Mouse (Mus musculus): ENCODE results near the gene Itpr2. TPM values are rescaled to one million over a fixed set of nuclear protein-coding genes. Genes with fewer than 3 reads are reported as not detected.
A peak's percentile ranks its signal among the peaks of the same experiment; 100 is the strongest.

Itpr2 gene
- polyA plus RNA-seq, 2 experiments = 0.64 to 1.7 TPM

- Histone ChIP-seq H3K4me2 (ENCODE audit: low read depth) (no peak overlapping the region), H3K36me3 (replicated peaks; ENCODE audit: control insufficient read depth, insufficient read depth, low read depth) (no peaks in the 10 kb centered on the region), H3K9me3 (ENCODE audit: control insufficient read depth, low read length) (no peaks in the 10 kb centered on the region), H3K4me1 (replicated peaks; ENCODE audit: control insufficient read depth in 2 of 2, insufficient read depth in 2 of 2, low read length in 1 of 2) (0 out of 4 replicates have a peak, but pooled peaks cover 0 to 2% of the 10 kb centered on the region in 2 experiments), H3K27me3 (ENCODE audit: control insufficient read depth, insufficient read depth, low read length) (no peaks in the 10 kb centered on the region), H3K9ac (replicated peaks) (no peak overlapping the region), H3K4me3 (ENCODE audit: insufficient read depth in 1 of 2, low read depth in 2 of 2, low read length in 2 of 2) (no peak overlapping the region), H3K27ac (no peak overlapping the region)
- DNase-seq (ENCODE audit: low read depth in 3 of 3, low spot score in 3 of 3) = no peak
- ATAC-seq (ENCODE audit: insufficient read depth) = no peak
- TF ChIP-seq CTCF (IDR thresholded peaks at IDR 0.05; ENCODE audit: low read depth) = no peak
- WGBS (ENCODE audit: insufficient replicate concordance) = 40% methylated on average over 5 of the region's 5 CpGs
These were observed 231.9 kb downstream of the Itpr2 start for GRCm38 (mm10) chr6:146270162-146270561.

GRCm38 (mm10) chr6:146269291-146269690, 232.7 kb downstream of the Itpr2 start:
- ATAC-seq (ENCODE audit: insufficient read depth) = no peak

GRCm38 (mm10) chr6:146260674-146261376, 241.2 kb downstream of the Itpr2 start:
- no peak for DNase-seq (ENCODE audit: low read depth in 3 of 3, low spot score in 3 of 3)
- no peaks in the 10 kb centered on the region for H3K27me3 ChIP-seq (ENCODE audit: control insufficient read depth, insufficient read depth, low read length)
- no peak overlapping the region for H3K27ac ChIP-seq
- 73% methylated on average over 7 of the region's 7 CpGs for WGBS (ENCODE audit: insufficient replicate concordance)
- no peaks in the 10 kb centered on the region for H3K36me3 ChIP-seq (replicated peaks; ENCODE audit: control insufficient read depth, insufficient read depth, low read depth)
- peaks cover 4% of the 10 kb centered on the region for H3K9me3 ChIP-seq (ENCODE audit: control insufficient read depth, low read length)
- H3K4me3 ChIP-seq (ENCODE audit: insufficient read depth in 1 of 2, low read depth in 2 of 2, low read length in 2 of 2) = no peak overlapping the region
- H3K9ac ChIP-seq (replicated peaks) = no peak overlapping the region
- TF ChIP-seq EP300 (IDR thresholded peaks at IDR 0.05; ENCODE audit: low read depth) = no peak
- no peak for TF ChIP-seq CTCF (IDR thresholded peaks at IDR 0.05; ENCODE audit: low read depth)
- H3K4me1 ChIP-seq (replicated peaks; ENCODE audit: control insufficient read depth in 2 of 2, insufficient read depth in 2 of 2, low read length in 1 of 2) = peaks cover 8 to 14% of the 10 kb centered on the region in 2 experiments; a peak in 3 of 4 replicates
- no peak for ATAC-seq (ENCODE audit: insufficient read depth)
- no peak overlapping the region for H3K4me2 ChIP-seq (ENCODE audit: low read depth)

More at GRCm38 (mm10) chr6:146269291-146269690, 232.7 kb downstream of the Itpr2 start:
- WGBS (ENCODE audit: insufficient replicate concordance) = 81% methylated on average over 5 of the region's 5 CpGs
- no peaks in the 10 kb centered on the region for H3K36me3 ChIP-seq (replicated peaks; ENCODE audit: control insufficient read depth, insufficient read depth, low read depth)
- no peaks in the 10 kb centered on the region for H3K9me3 ChIP-seq (ENCODE audit: control insufficient read depth, low read length)
- H3K27ac ChIP-seq = no peak overlapping the region
- H3K4me2 ChIP-seq (ENCODE audit: low read depth) = no peak overlapping the region
- no peak for DNase-seq (ENCODE audit: low read depth in 3 of 3, low spot score in 3 of 3)
- H3K4me3 ChIP-seq (ENCODE audit: insufficient read depth in 1 of 2, low read depth in 2 of 2, low read length in 2 of 2) = no peak overlapping the region
- TF ChIP-seq EP300 (IDR thresholded peaks at IDR 0.05; ENCODE audit: low read depth) (no peak), CTCF (IDR thresholded peaks at IDR 0.05; ENCODE audit: low read depth) (no peak)
- H3K9ac ChIP-seq (replicated peaks) = no peak overlapping the region
- 0 out of 4 replicates have a peak, but pooled peaks cover 0 to 2% of the 10 kb centered on the region in 2 experiments for H3K4me1 ChIP-seq (replicated peaks; ENCODE audit: control insufficient read depth in 2 of 2, insufficient read depth in 2 of 2, low read length in 1 of 2)
- H3K27me3 ChIP-seq (ENCODE audit: control insufficient read depth, insufficient read depth, low read length) = no peaks in the 10 kb centered on the region

GRCm38 (mm10) chr6:146258751-146259150, 243.3 kb downstream of the Itpr2 start:
- Histone ChIP-seq H3K27ac (no peak overlapping the region), H3K9ac (replicated peaks) (no peak overlapping the region), H3K4me1 (replicated peaks; ENCODE audit: control insufficient read depth in 2 of 2, insufficient read depth in 2 of 2, low read length in 1 of 2) (peaks cover 8 to 18% of the 10 kb centered on the region in 2 experiments; a peak in 3 of 4 replicates), H3K36me3 (replicated peaks; ENCODE audit: control insufficient read depth, insufficient read depth, low read depth) (no peaks in the 10 kb centered on the region), H3K9me3 (ENCODE audit: control insufficient read depth, low read length) (peaks cover 4% of the 10 kb centered on the region), H3K4me3 (ENCODE audit: insufficient read depth in 1 of 2, low read depth in 2 of 2, low read length in 2 of 2) (no peak overlapping the region), H3K27me3 (ENCODE audit: control insufficient read depth, insufficient read depth, low read length) (no peaks in the 10 kb centered on the region), H3K4me2 (ENCODE audit: low read depth) (no peak overlapping the region)
- TF ChIP-seq CTCF (IDR thresholded peaks at IDR 0.05; ENCODE audit: low read depth) (no peak), EP300 (IDR thresholded peaks at IDR 0.05; ENCODE audit: low read depth) (no peak)
- ATAC-seq (ENCODE audit: insufficient read depth) (no peak), DNase-seq (ENCODE audit: low read depth in 3 of 3, low spot score in 3 of 3) (no peak)
- WGBS (ENCODE audit: insufficient replicate concordance) = 74% methylated on average over 5 of the region's 5 CpGs

GRCm38 (mm10) chr6:146258261-146258660, 243.8 kb downstream of the Itpr2 start:
- H3K27ac ChIP-seq = no peak overlapping the region
- ATAC-seq (ENCODE audit: insufficient read depth) (no peak), DNase-seq (ENCODE audit: low read depth in 3 of 3, low spot score in 3 of 3) (no peak)
- TF ChIP-seq CTCF (IDR thresholded peaks at IDR 0.05; ENCODE audit: low read depth) (peak; percentile 69), EP300 (IDR thresholded peaks at IDR 0.05; ENCODE audit: low read depth) (no peak)
- H3K9ac ChIP-seq (replicated peaks) = no peak overlapping the region
- peaks cover 4% of the 10 kb centered on the region for H3K9me3 ChIP-seq (ENCODE audit: control insufficient read depth, low read length)
- 82% methylated on average over 3 of the region's 3 CpGs for WGBS (ENCODE audit: insufficient replicate concordance)
- peaks cover 8 to 18% of the 10 kb centered on the region in 2 experiments; a peak in 3 of 4 replicates for H3K4me1 ChIP-seq (replicated peaks; ENCODE audit: control insufficient read depth in 2 of 2, insufficient read depth in 2 of 2, low read length in 1 of 2)
- no peaks in the 10 kb centered on the region for H3K36me3 ChIP-seq (replicated peaks; ENCODE audit: control insufficient read depth, insufficient read depth, low read depth)
- H3K4me3 ChIP-seq (ENCODE audit: insufficient read depth in 1 of 2, low read depth in 2 of 2, low read length in 2 of 2) = no peak overlapping the region
- no peaks in the 10 kb centered on the region for H3K27me3 ChIP-seq (ENCODE audit: control insufficient read depth, insufficient read depth, low read length)
- H3K4me2 ChIP-seq (ENCODE audit: low read depth) = no peak overlapping the region
